Mouse (Mus musculus): Measurements from ENCODE around the gene Olfr548-ps1.

DNA sequence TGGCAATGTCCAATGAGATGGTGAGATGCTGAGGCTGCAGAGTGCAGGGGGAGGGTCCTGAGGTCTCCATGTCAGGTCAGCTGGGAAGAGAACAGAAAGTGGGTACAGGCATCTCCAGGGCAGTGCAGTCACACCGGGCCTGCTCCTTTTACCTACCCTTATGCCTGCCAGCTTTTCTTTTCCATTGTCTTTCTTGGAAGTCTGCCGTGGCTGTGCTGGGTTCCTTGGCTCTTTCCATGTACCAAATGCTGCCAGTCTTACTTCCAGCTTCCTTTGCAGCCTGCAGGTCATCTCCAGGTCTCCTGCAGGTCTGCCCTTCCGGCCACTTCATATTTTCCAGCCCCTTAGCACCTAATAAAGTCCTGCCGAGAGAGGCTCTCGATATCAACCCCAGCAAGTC, 38.7 kb upstream of the Olfr548-ps1 start:
- TF ChIP-seq CTCF (IDR thresholded peaks at IDR 0.05; ENCODE audit: low read depth) (no peak), EP300 (IDR thresholded peaks at IDR 0.05; ENCODE audit: low read depth) (no peak)
